Mouse (Mus musculus) heart, embryonic 11.5 days (tissue): Measurements from ENCODE around the gene Pih1d1. TPM values are rescaled to one million over a fixed set of nuclear protein-coding genes. Genes with fewer than 3 reads are reported as not detected.
"Not testable (repeated sequence)": the region's sequence is repeated elsewhere in the genome, so short reads cannot be mapped to it uniquely, and the experiment has no call there.

Source experiments
- ATAC-seq: fragments of 200-750 bp; cut with Nextera tagmentation; replicated peaks from 2 replicates; pipeline ENCODE4 v1.8.0; 2017; ENCODE audit warnings: moderate library complexity; ENCODE audit not compliant: insufficient number of reproducible peaks, low FRiP score, low TSS enrichment
- H3K27ac ChIP-seq: fragments of 300-500 bp; sonication (generic); 2 replicates; pipeline ENCODE4 v1.5.1; 2014; ENCODE audit warnings: mild to moderate bottlenecking, low read depth, low read length
- H3K27me3 ChIP-seq: fragments of 300-500 bp; sonication (generic); 2 replicates; pipeline ENCODE4 v1.6.1; 2014; ENCODE audit warnings: mild to moderate bottlenecking, low read length, mixed read lengths; ENCODE audit not compliant: control insufficient read depth, insufficient read depth
- H3K36me3 ChIP-seq: fragments of 300-500 bp; sonication (generic); 2 replicates; pipeline ENCODE4 v1.6.1; 2014; ENCODE audit warnings: mild to moderate bottlenecking, low read length, moderate library complexity, mixed read lengths; ENCODE audit not compliant: control insufficient read depth, insufficient read depth
- H3K4me1 ChIP-seq: fragments of 300-500 bp; sonication (generic); 2 replicates; pipeline ENCODE4 v1.6.1; 2014; ENCODE audit warnings: low read length; ENCODE audit not compliant: control insufficient read depth, insufficient read depth
- H3K4me2 ChIP-seq: fragments of 300-500 bp; sonication (generic); 2 replicates; pipeline ENCODE4 v1.6.1; 2014; ENCODE audit warnings: mild to moderate bottlenecking, moderate library complexity
- H3K4me3 ChIP-seq: fragments of 300-500 bp; sonication (generic); 2 replicates; pipeline ENCODE4 v1.5.1; 2014; ENCODE audit warnings: low read depth, low read length
- H3K9ac ChIP-seq: fragments of 300-500 bp; sonication (generic); 2 replicates; pipeline ENCODE4 v1.6.1; 2014; ENCODE audit warnings: mild to moderate bottlenecking, low read depth, low read length, moderate library complexity
- H3K9me3 ChIP-seq: fragments of 300-500 bp; sonication (generic); replicated peaks from 2 replicates; pipeline ENCODE4 v1.6.1; 2016; ENCODE audit warnings: low read length; ENCODE audit not compliant: control insufficient read depth
- WGBS: fragments of 180-500 bp; shearing (Covaris S2); extraction: QIAGEN DNeasy Blood & Tissue Kit; methylation state at CpG from one replicate; pipeline ENCODE4 v1.1.7; 2014; ENCODE audit not compliant: insufficient replicate concordance; 5-methylcytosine and 5-hydroxymethylcytosine counted together
- polyA plus RNA-seq: library from polyadenylated mRNA; unstranded; fragments of >200 nt; fragmentation: Nextera tagmentation; extraction: Ambion mirVana; gene quantifications from 2 replicates; pipeline ENCODE4 v1.2.1, GENCODE M21; 2014

Pih1d1 gene
- polyA plus RNA-seq, 1 experiment from 2014 or later, result 99.6 TPM

DNA sequence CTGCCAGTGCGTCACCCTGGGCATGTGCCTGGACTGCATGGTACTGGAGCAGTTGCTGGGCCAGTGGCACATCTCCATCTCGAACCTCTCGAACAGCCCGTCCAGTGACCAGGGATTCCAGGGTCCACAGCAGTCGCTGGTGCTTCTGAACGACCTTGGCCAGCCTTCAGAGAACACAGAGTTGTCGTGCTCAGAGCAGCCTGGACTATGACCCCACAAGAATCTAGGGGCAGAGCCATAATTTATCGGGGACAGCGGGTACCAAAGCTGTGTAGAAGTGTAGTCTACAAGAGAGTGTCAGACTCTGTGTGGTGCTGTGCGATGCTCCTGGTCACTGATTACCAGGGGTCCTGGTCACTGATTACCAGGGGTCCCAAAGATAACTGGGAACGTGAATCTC is 6.2 kb upstream of the Pih1d1 start:
- peaks cover 3% of the 10 kb centered on the region for H3K36me3 ChIP-seq
- no peak overlapping the region for H3K4me3 ChIP-seq
- H3K4me1 ChIP-seq, result peaks cover 3% of the 10 kb centered on the region; the same call in 1 of the 2 replicates
- no peak overlapping the region for H3K27ac ChIP-seq
- 79% methylated on average over 11 of the region's 11 CpGs for WGBS
- no peak for ATAC-seq
- no peaks in the 10 kb centered on the region for H3K27me3 ChIP-seq
- no peaks in the 10 kb centered on the region for H3K9me3 ChIP-seq
- no peak overlapping the region for H3K4me2 ChIP-seq
- no peak overlapping the region for H3K9ac ChIP-seq

DNA sequence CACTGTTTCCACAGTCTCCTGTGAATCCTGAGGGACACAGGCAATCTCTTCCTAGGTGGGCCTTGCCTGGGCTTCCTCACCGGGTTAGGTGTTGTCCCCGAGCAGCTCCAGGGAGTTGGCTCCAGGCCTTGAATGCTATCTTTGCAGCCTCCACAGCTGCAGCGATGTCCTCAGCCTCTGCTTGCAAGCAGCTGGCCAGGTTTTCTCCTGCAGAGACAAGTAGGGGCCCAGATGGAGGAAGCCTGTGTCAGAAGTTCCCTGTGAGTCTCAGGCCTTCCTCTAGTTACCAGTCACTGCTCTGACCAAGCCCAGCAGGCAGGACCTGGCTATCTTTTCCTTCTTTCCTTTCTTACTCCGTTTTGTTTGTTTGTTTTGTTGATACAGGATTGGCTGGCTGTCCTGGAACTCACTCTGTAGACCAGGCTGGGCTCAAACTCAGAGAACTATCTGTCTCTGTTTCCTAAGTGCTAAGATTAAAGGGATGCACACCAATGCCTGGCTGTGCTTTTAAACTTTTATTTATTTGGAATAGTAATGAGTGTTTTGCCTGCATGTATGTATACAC is 5.5 kb upstream of the Pih1d1 start:
- ATAC-seq, result no peak
- 39% methylated on average over 4 of the region's 4 CpGs for WGBS
- no peaks in the 10 kb centered on the region for H3K27me3 ChIP-seq
- H3K36me3 ChIP-seq, result peaks cover 3% of the 10 kb centered on the region
- 0 out of 2 replicates have a peak overlapping the region, but pooled peaks have one; percentile 15 for H3K27ac ChIP-seq
- no peaks in the 10 kb centered on the region for H3K9me3 ChIP-seq
- no peak overlapping the region for H3K4me2 ChIP-seq
- 0 out of 2 replicates have a peak overlapping the region, but pooled peaks have one; percentile 1 for H3K9ac ChIP-seq
- H3K4me3 ChIP-seq, result no peak overlapping the region
- H3K4me1 ChIP-seq, result peaks cover 3% of the 10 kb centered on the region; the same call in 1 of the 2 replicates

DNA sequence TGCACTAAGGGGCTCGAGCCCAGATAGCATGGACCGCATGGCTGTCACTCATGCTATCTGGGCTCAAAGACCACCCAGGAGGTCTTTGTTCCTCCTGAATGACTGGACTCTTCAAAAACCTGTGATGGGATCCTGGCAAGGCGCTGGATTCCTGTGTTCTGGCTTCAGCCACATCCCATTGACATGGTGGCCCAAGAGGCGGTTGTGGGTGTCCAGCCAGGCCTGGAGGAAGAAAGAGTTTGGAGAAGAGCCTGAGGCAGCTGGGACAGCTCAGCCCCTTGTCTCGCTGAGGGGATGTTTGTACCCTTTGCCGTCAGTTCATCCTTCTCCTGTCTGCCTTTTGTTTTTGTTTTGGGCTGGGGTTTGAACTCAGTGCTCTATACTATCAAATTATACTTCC is 4.6 kb upstream of the Pih1d1 start:
- ATAC-seq, result no peak
- Histone ChIP-seq H3K9me3 (no peaks in the 10 kb centered on the region), H3K9ac (no peak overlapping the region), H3K4me3 (no peak overlapping the region), H3K4me2 (no peak overlapping the region), H3K27me3 (no peaks in the 10 kb centered on the region), H3K27ac (no peak overlapping the region), H3K4me1 (peaks cover 3% of the 10 kb centered on the region; the same call in 1 of the 2 replicates), H3K36me3 (peaks cover 3% of the 10 kb centered on the region)
- WGBS, result 66% methylated on average over 6 of the region's 6 CpGs

DNA sequence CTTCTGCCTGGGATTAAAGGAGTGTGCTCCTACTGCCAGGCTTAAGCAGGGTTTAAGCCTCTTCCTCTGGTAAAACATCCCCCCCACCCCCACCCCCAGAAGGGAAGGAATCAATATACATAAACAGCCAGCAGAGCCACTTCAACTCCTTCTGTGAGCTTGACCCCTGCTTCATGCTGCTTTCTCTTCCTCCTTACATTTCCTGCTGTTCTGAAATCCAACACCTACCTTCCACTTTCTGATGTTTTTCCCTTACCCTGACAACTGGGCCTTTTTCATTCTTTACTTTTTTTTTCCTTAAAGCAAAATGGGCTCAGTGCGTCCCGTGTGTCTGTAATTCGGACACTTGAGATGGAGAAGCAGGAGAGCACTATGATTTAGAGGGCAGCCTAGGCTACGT is 3.8 kb upstream of the Pih1d1 start:
- Histone ChIP-seq H3K27me3 (no peaks in the 10 kb centered on the region), H3K4me1 (peaks cover 3% of the 10 kb centered on the region), H3K27ac (no peak overlapping the region), H3K4me3 (no peak overlapping the region), H3K9ac (no peak overlapping the region), H3K36me3 (peaks cover 2% of the 10 kb centered on the region), H3K9me3 (no peaks in the 10 kb centered on the region), H3K4me2 (no peak overlapping the region)
- WGBS, result 60% methylated on average over 4 of the region's 4 CpGs
- ATAC-seq, result no peak

DNA sequence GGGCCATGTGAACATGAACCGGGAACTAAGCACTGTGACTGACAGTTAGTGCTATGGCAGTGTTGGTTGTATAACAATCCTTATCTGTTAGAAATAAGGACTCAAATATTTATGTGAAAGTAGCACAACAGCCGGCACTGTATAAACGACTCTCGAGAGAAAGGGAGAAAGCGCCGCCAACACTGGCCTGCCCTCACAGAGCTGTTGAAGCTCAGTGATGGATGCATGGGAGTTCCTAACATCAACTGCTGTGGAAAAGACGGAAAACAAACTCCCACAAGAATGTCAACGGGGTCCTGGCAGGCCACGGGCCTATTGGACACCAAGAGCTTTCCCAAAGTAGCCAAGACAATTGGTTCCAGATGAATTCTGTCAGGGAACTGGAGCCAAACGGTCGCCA is 2.8 kb upstream of the Pih1d1 start:
- H3K4me2 ChIP-seq, result no peak overlapping the region
- H3K36me3 ChIP-seq, result no peaks in the 10 kb centered on the region
- no peak for ATAC-seq
- H3K9me3 ChIP-seq, result no peaks in the 10 kb centered on the region
- H3K27me3 ChIP-seq, result no peaks in the 10 kb centered on the region
- no peak overlapping the region for H3K4me3 ChIP-seq
- H3K27ac ChIP-seq, result no peak overlapping the region
- no peak overlapping the region for H3K9ac ChIP-seq
- H3K4me1 ChIP-seq, result peaks cover 3% of the 10 kb centered on the region
- WGBS, result 53% methylated on average over 11 of the region's 11 CpGs

DNA sequence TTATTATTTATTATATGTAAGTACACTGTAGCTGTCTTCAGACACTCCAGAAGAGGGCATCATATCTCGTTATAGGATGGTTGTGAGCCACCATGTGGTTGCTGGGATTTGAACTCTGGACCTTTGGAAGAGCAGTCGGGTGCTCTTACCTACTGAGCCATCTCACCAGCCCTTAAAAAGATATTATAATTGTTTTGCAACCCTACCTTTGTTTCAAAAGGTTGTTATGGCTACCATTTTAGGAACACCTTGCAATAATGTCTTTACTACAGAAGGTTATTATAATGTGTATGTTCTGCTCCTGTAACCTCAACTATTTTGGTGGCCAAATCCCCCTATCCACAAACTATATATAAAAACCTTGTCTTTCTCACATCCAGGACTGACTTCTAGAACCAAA is 1.1 kb upstream of the Pih1d1 start:
- H3K27ac ChIP-seq, ATAC-seq, H3K9me3 ChIP-seq, H3K4me1 ChIP-seq, H3K9ac ChIP-seq, H3K36me3 ChIP-seq, H3K27me3 ChIP-seq, H3K4me3 ChIP-seq: not testable (repeated sequence)
- 85% methylated on average over 2 of the region's 2 CpGs for WGBS
- peak overlapping the region; percentile 91 for H3K4me2 ChIP-seq

DNA sequence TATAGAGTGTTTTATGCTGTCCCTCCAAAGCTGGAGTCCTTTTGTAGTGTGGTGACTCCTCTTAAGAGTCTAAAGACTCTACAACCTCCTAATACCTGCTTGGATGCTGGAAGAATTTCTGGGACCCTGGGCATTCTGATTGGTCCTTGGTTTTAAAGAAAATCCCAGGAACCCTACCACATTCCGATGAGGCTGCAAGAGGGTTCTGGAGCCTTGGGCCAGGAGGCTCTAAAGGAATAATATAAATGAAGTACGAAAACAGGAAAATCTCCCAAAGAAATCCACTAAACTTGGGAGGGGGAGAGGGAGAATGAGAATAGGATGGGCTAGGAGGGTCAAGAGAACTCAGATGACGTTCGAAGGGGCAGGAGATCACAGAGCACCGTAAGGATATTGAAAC is 517 bp upstream of the Pih1d1 start:
- Histone ChIP-seq H3K27ac (peak overlapping the region; percentile 93), H3K9ac (peak overlapping the region; percentile 95), H3K9me3 (no peaks in the 10 kb centered on the region), H3K4me3 (peak overlapping the region; percentile 74), H3K36me3 (0 out of 2 replicates have a peak, but pooled peaks cover 2% of the 10 kb centered on the region), H3K27me3 (no peaks in the 10 kb centered on the region), H3K4me2 (peak overlapping the region; percentile 91), H3K4me1 (peaks cover 3% of the 10 kb centered on the region)
- no peak for ATAC-seq
- 6% methylated on average over 5 of the region's 5 CpGs for WGBS

DNA sequence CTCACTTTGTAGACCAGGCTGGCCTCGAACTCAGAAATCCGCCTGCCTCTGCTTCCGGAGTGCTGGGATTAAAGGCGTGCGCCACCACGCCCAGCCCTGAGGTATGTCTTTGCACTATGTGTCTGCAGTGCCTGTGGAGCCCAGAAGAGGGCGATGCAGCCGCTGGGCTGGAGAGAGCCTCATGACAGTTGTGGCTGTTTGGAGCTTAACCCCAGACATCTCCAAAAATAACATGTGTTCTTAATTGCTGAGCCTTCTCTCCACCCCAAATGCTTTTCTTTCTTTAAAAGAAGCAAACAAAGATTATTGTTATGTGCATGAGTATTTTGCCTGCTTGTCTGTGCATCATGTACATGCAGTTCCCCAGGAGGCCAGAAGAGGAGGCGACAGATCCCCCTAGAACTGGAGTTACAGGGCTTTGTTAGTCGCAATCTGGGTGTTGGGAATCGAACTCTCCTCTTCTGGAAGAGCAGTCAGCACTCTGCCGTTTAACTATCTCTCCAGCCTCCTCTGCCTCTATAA is 951 bp downstream of the Pih1d1 start:
- peak overlapping the region; percentile 91 for H3K4me2 ChIP-seq
- H3K9ac ChIP-seq, result peak overlapping the region; percentile 34; the same call in 1 of the 2 replicates
- H3K27ac ChIP-seq, result 0 out of 2 replicates have a peak overlapping the region, but pooled peaks have one; percentile 15
- H3K4me3 ChIP-seq, result peak overlapping the region; percentile 74
- peaks cover 3% of the 10 kb centered on the region for H3K4me1 ChIP-seq
- H3K9me3 ChIP-seq, result no peaks in the 10 kb centered on the region
- 0 out of 2 replicates have a peak, but pooled peaks have one; percentile 0 for ATAC-seq
- peaks cover 6% of the 10 kb centered on the region; the same call in 1 of the 2 replicates for H3K36me3 ChIP-seq
- H3K27me3 ChIP-seq, result no peaks in the 10 kb centered on the region
- 69% methylated on average over 12 of the region's 12 CpGs for WGBS

DNA sequence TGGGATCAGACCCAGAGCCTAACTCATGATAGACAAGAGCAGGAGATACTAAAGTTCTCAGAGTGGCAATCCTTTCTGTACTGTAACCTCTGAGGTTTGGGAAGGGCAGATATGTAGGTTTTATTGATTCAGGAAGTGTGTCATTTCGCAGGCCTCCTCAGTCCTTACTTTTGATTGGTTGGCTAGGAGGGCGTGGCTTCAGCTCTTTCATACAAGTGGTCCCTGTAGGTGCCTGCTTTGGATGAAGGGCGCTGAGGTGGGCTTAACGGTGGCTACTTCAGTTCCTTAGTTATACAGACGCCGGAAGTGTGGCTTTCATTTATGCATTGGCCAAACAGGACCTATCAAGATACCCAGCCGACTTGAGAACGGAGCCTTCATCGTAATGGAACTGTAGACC is 1.5 kb downstream of the Pih1d1 start:
- H3K27ac ChIP-seq, result no peak overlapping the region
- H3K9ac ChIP-seq, result no peak overlapping the region
- H3K4me3 ChIP-seq, result no peak overlapping the region
- no peaks in the 10 kb centered on the region for H3K9me3 ChIP-seq
- no peaks in the 10 kb centered on the region for H3K27me3 ChIP-seq
- 84% methylated on average over 9 of the region's 9 CpGs for WGBS
- H3K4me2 ChIP-seq, result no peak overlapping the region
- peaks cover 2% of the 10 kb centered on the region for H3K4me1 ChIP-seq
- no peak for ATAC-seq
- peaks cover 8% of the 10 kb centered on the region; the same call in 1 of the 2 replicates for H3K36me3 ChIP-seq
